Mouse (Mus musculus): ENCODE results near the gene Tle2. TPM values are rescaled to one million over a fixed set of nuclear protein-coding genes. Genes with fewer than 3 reads are reported as not detected.

Gene Tle2
- polyA plus RNA-seq, 1 experiment from 2014 or later: 68.8 TPM

GRCm38 (mm10) chr10:81620786-81621185 lies 46.4 kb downstream of the Tle2 start:
- Histone ChIP-seq H3K27ac (no peak overlapping the region), H3K9me3 (no peaks in the 10 kb centered on the region), H3K36me3 (peaks cover 60% of the 10 kb centered on the region), H3K4me3 (no peak overlapping the region), H3K4me2 (replicated peaks) (no peak overlapping the region), H3K4me1 (peaks cover 10% of the 10 kb centered on the region), H3K27me3 (no peaks in the 10 kb centered on the region), H3K9ac (no peak overlapping the region)
- ATAC-seq (ENCODE audit: low FRiP score, low read depth): no peak
- 56% methylated on average over 9 of the region's 9 CpGs for WGBS

GRCm38 (mm10) chr10:81623441-81623840 lies 49.1 kb downstream of the Tle2 start:
- H3K4me2 ChIP-seq (replicated peaks): no peak overlapping the region
- no peaks in the 10 kb centered on the region for H3K27me3 ChIP-seq
- H3K36me3 ChIP-seq: peaks cover 62% of the 10 kb centered on the region
- ATAC-seq (ENCODE audit: low FRiP score, low read depth): no peak
- H3K4me3 ChIP-seq: no peak overlapping the region
- WGBS: 55% methylated on average over 8 of the region's 8 CpGs
- no peak overlapping the region for H3K9ac ChIP-seq
- H3K27ac ChIP-seq: no peak overlapping the region
- H3K9me3 ChIP-seq: no peaks in the 10 kb centered on the region
- H3K4me1 ChIP-seq: peaks cover 17% of the 10 kb centered on the region

GRCm38 (mm10) chr10:81626101-81626993 lies 52.0 kb downstream of the Tle2 start:
- Histone ChIP-seq H3K4me3 (peak overlapping the region; percentile 73), H3K4me2 (replicated peaks) (peak overlapping the region; percentile 85), H3K4me1 (peaks cover 19% of the 10 kb centered on the region), H3K9me3 (no peaks in the 10 kb centered on the region), H3K36me3 (peaks cover 46% of the 10 kb centered on the region), H3K9ac (peak overlapping the region; percentile 81), H3K27me3 (no peaks in the 10 kb centered on the region), H3K27ac (peak overlapping the region; percentile 92)
- 89% methylated on average over 22 of the region's 22 CpGs for WGBS
- ATAC-seq (ENCODE audit: low FRiP score, low read depth): no peak

GRCm38 (mm10) chr10:81626994-81627835 lies 52.9 kb downstream of the Tle2 start, which contains the start of gene Sirt6:
TSS of gene Sirt6 (minus strand) at chr10:81627797.
- peaks cover 37% of the 10 kb centered on the region for H3K36me3 ChIP-seq
- peak within 1 kb of the TSS; percentile 73 for H3K4me3 ChIP-seq
- no peaks in the 10 kb centered on the region for H3K27me3 ChIP-seq
- H3K4me2 ChIP-seq (replicated peaks): peak within 1 kb of the TSS; percentile 85
- peaks cover 19% of the 10 kb centered on the region for H3K4me1 ChIP-seq
- 4% methylated on average over 40 of the region's 40 CpGs for WGBS
- ATAC-seq (ENCODE audit: low FRiP score, low read depth): peak; percentile 88
- peak within 1 kb of the TSS; percentile 81 for H3K9ac ChIP-seq
- peak within 1 kb of the TSS; percentile 92 for H3K27ac ChIP-seq
- H3K9me3 ChIP-seq: no peaks in the 10 kb centered on the region

GRCm38 (mm10) chr10:81627836-81628220 lies 53.5 kb downstream of the Tle2 start:
- Histone ChIP-seq H3K4me2 (replicated peaks) (peak overlapping the region; percentile 85), H3K9me3 (no peaks in the 10 kb centered on the region), H3K27me3 (no peaks in the 10 kb centered on the region), H3K27ac (peak overlapping the region; percentile 92), H3K36me3 (peaks cover 31% of the 10 kb centered on the region), H3K4me3 (peak overlapping the region; percentile 73), H3K9ac (peak overlapping the region; percentile 81), H3K4me1 (peaks cover 21% of the 10 kb centered on the region)
- ATAC-seq (ENCODE audit: low FRiP score, low read depth): peak; percentile 33; the same call in 1 of the 2 replicates
- WGBS: 64% methylated on average over 7 of the region's 7 CpGs

- no peaks in the 10 kb centered on the region for H3K9me3 ChIP-seq
- H3K36me3 ChIP-seq: peaks cover 26% of the 10 kb centered on the region
- 79% methylated on average over 16 of the region's 16 CpGs for WGBS
- H3K4me2 ChIP-seq (replicated peaks): peak within 1 kb of the TSS; percentile 85
- H3K4me1 ChIP-seq: peaks cover 25% of the 10 kb centered on the region
- H3K4me3 ChIP-seq: peak within 1 kb of the TSS; percentile 73
- peak within 1 kb of the TSS; percentile 92 for H3K27ac ChIP-seq
- H3K9ac ChIP-seq: peak within 1 kb of the TSS; percentile 81
- ATAC-seq (ENCODE audit: low FRiP score, low read depth): no peak
- no peaks in the 10 kb centered on the region for H3K27me3 ChIP-seq
Observed at GRCm38 (mm10) chr10:81628390-81628789, 54.0 kb downstream of the Tle2 start, which contains the start of gene Ankrd24. TSS of gene Ankrd24 (plus strand) at chr10:81628540.

GRCm38 (mm10) chr10:81633253-81634099 lies 59.1 kb downstream of the Tle2 start:
- H3K4me2 ChIP-seq (replicated peaks): peak overlapping the region; percentile 77
- no peaks in the 10 kb centered on the region for H3K9me3 ChIP-seq
- peak overlapping the region; percentile 81 for H3K27ac ChIP-seq
- no peaks in the 10 kb centered on the region for H3K27me3 ChIP-seq
- peak overlapping the region; percentile 72 for H3K9ac ChIP-seq
- no peaks in the 10 kb centered on the region for H3K36me3 ChIP-seq
- peak overlapping the region; percentile 52 for H3K4me3 ChIP-seq
- peaks cover 19% of the 10 kb centered on the region for H3K4me1 ChIP-seq
- ATAC-seq (ENCODE audit: low FRiP score, low read depth): peak; percentile 95
- 2% methylated on average over 37 of the region's 37 CpGs for WGBS

GRCm38 (mm10) chr10:81636338-81636737 lies 62.0 kb downstream of the Tle2 start:
- Histone ChIP-seq H3K4me2 (replicated peaks) (no peak overlapping the region), H3K27ac (no peak overlapping the region), H3K27me3 (no peaks in the 10 kb centered on the region), H3K4me1 (peaks cover 18% of the 10 kb centered on the region), H3K9ac (no peak overlapping the region), H3K36me3 (no peaks in the 10 kb centered on the region), H3K4me3 (no peak overlapping the region), H3K9me3 (no peaks in the 10 kb centered on the region)
- no peak for ATAC-seq (ENCODE audit: low FRiP score, low read depth)
- 18% methylated on average over 8 of the region's 8 CpGs for WGBS

GRCm38 (mm10) chr10:81638101-81638500 lies 63.7 kb downstream of the Tle2 start:
- Histone ChIP-seq H3K9me3 (no peaks in the 10 kb centered on the region), H3K9ac (no peak overlapping the region), H3K4me3 (no peak overlapping the region), H3K4me2 (replicated peaks) (no peak overlapping the region), H3K27ac (no peak overlapping the region), H3K27me3 (no peaks in the 10 kb centered on the region), H3K36me3 (no peaks in the 10 kb centered on the region), H3K4me1 (peaks cover 31% of the 10 kb centered on the region)
- 66% methylated on average over 6 of the region's 6 CpGs for WGBS
- no peak for ATAC-seq (ENCODE audit: low FRiP score, low read depth)

Measured in limb, embryonic 13.5 days (tissue).